Mouse (Mus musculus) forebrain, embryonic 10.5 days (tissue): ENCODE results near the gene Gm49384. TPM values are rescaled to one million over a fixed set of nuclear protein-coding genes. Genes with fewer than 3 reads are reported as not detected.

Experiments used
- DNase-seq: peaks from one replicate; pipeline ENCODE4 v3.0.0-alpha.2; 2017; ENCODE audit warnings: low spot score; ENCODE audit errors: extremely low spot score
- H3K27ac ChIP-seq: fragments of 300-500 bp; sonication (generic); 2 replicates; pipeline ENCODE4 v1.5.1; 2016; ENCODE audit warnings: mild to moderate bottlenecking
- H3K27me3 ChIP-seq: fragments of 300-500 bp; sonication (generic); 2 replicates; pipeline ENCODE4 v1.6.1; 2016; ENCODE audit warnings: mild to moderate bottlenecking; ENCODE audit not compliant: poor library complexity, severe bottlenecking
- H3K36me3 ChIP-seq: fragments of 300-500 bp; sonication (generic); replicated peaks from 2 replicates; pipeline ENCODE4 v1.6.1; 2016; ENCODE audit warnings: mild to moderate bottlenecking, moderate library complexity
- H3K4me1 ChIP-seq: fragments of 300-500 bp; sonication (generic); 2 replicates; pipeline ENCODE4 v1.6.1; 2016
- H3K4me3 ChIP-seq: fragments of 300-500 bp; sonication (generic); 2 replicates; pipeline ENCODE4 v1.5.1; 2016; ENCODE audit warnings: mild to moderate bottlenecking, moderate library complexity
- H3K9me3 ChIP-seq: fragments of 300-500 bp; sonication (generic); 2 replicates; pipeline ENCODE4 v1.6.1; 2016; ENCODE audit warnings: mild to moderate bottlenecking, moderate library complexity
- WGBS: fragments of 180-500 bp; shearing (Covaris S2); methylation state at CpG from one replicate; pipeline ENCODE4 v1.1.7; 2016; 5-methylcytosine and 5-hydroxymethylcytosine counted together
- microRNA-seq: library from miRNA; unstranded; fragments of <30 nt; microRNA quantifications from one replicate; pipeline ENCODE4, GENCODE M21; 2017
- polyA plus RNA-seq: library from polyadenylated mRNA; unstranded; fragments of >200 nt; fragmentation: Nextera tagmentation; extraction: Ambion mirVana; gene quantifications from 2 replicates; pipeline ENCODE4 v1.2.1, GENCODE M21; 2016

Gene Gm49384
- polyA plus RNA-seq, 1 experiment from 2014 or later = 51.8 TPM

GRCm38 (mm10) chr12:69157107-69157506 is 47.0 kb downstream of the Gm49384 start:
- no peaks in the 10 kb centered on the region for H3K9me3 ChIP-seq
- WGBS = 92% methylated on average over 2 of the region's 2 CpGs
- no peaks in the 10 kb centered on the region for H3K27me3 ChIP-seq
- H3K4me3 ChIP-seq = peak overlapping the region; percentile 84; the same call in 1 of the 2 replicates
- H3K27ac ChIP-seq = no peak overlapping the region
- peaks cover 9% of the 10 kb centered on the region for H3K4me1 ChIP-seq
- no peak for DNase-seq
- peaks cover 32% of the 10 kb centered on the region for H3K36me3 ChIP-seq

DNA sequence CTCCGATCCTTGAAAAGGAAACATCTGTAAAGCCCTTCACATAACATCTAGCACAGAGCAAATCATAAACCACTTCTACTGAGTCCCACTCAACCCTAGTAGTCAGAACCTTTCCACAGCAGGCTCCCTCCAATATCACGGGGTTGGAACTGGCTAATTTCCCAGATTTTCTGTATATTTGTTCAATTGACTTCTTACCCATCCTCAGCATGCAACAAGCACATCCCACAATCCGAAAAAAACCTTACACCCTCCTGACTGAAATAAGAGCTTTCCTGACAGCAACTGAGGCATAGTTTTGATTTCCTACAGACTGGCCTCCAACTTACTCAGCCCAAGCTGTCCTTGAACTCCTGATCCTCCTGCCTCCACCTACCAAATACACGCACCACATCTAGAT is 47.6 kb downstream of the Gm49384 start:
- Histone ChIP-seq H3K9me3 (no peaks in the 10 kb centered on the region), H3K36me3 (peaks cover 32% of the 10 kb centered on the region), H3K27ac (no peak overlapping the region), H3K4me3 (no peak overlapping the region), H3K4me1 (peaks cover 9% of the 10 kb centered on the region), H3K27me3 (no peaks in the 10 kb centered on the region)
- 84% methylated on average over 4 of the region's 4 CpGs for WGBS
- DNase-seq = no peak

DNA sequence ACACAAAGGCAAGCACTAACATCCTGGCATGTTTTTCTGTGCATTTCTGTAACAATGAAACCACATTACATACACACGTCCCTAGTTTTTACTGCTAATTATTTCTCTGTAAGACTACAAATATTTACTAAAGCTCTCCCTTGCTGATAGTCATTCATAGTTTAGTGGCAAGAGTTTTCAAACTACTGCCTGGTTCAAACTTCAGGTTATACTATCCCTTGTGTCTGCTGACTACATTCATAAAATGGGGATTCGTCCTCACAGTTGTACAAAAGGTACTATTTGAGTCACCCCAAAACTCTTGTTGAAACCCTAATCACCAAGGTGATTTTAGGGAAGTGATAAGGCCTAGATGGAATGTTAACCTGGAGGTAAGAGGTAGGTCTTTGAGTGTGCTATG is 48.1 kb downstream of the Gm49384 start:
- H3K27me3 ChIP-seq = no peaks in the 10 kb centered on the region

GRCm38 (mm10) chr12:69150049-69150448 is 54.0 kb downstream of the Gm49384 start:
- no peaks in the 10 kb centered on the region for H3K27me3 ChIP-seq
- 91% methylated on average over 13 of the region's 13 CpGs for WGBS

More for the DNA sequence above, 48.1 kb downstream of the Gm49384 start:
- Histone ChIP-seq H3K4me3 (no peak overlapping the region), H3K36me3 (peaks cover 32% of the 10 kb centered on the region), H3K9me3 (no peaks in the 10 kb centered on the region), H3K27ac (no peak overlapping the region), H3K4me1 (peaks cover 9% of the 10 kb centered on the region)
- WGBS = 92% methylated on average over 2 of the region's 2 CpGs
- no peak for DNase-seq

GRCm38 (mm10) chr12:69147166-69147735 is 56.8 kb downstream of the Gm49384 start:
- no peak overlapping the region for H3K27ac ChIP-seq
- 90% methylated on average over 5 of the region's 5 CpGs for WGBS
- no peak for DNase-seq

More at GRCm38 (mm10) chr12:69150049-69150448, 54.0 kb downstream of the Gm49384 start:
- Histone ChIP-seq H3K4me3 (no peak overlapping the region), H3K36me3 (0 out of 2 replicates have a peak, but pooled peaks cover 3% of the 10 kb centered on the region), H3K27ac (no peak overlapping the region), H3K9me3 (no peaks in the 10 kb centered on the region), H3K4me1 (no peaks in the 10 kb centered on the region)
- no peak for DNase-seq

DNA sequence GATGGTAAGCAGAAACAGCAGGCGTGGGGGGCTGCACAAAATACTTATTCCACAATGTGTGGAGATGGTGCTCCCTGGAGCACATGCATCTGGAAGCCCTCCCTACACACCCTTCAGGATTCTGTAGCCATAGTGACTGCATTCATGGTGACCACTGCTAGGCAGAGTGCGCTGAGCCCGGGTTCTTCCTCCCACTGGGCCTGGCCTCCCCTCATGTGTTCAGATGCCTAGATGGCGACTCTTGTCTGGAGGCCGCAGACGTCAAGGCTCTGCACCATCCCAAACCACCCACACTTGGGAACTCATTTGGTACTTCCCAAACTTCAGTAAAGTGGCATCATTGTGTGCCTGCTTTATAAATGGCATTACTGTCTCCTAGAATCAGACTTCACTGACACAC is 60.6 kb downstream of the Gm49384 start:
- Histone ChIP-seq H3K36me3 (no peaks in the 10 kb centered on the region), H3K27me3 (no peaks in the 10 kb centered on the region), H3K4me1 (no peaks in the 10 kb centered on the region), H3K27ac (no peak overlapping the region), H3K9me3 (no peaks in the 10 kb centered on the region), H3K4me3 (no peak overlapping the region)
- no peak for DNase-seq
- WGBS = 77% methylated on average over 6 of the region's 6 CpGs

More at GRCm38 (mm10) chr12:69147166-69147735, 56.8 kb downstream of the Gm49384 start:
- no peaks in the 10 kb centered on the region for H3K27me3 ChIP-seq
- H3K4me3 ChIP-seq = no peak overlapping the region
- no peaks in the 10 kb centered on the region for H3K9me3 ChIP-seq
- no peaks in the 10 kb centered on the region for H3K36me3 ChIP-seq
- no peaks in the 10 kb centered on the region for H3K4me1 ChIP-seq

DNA sequence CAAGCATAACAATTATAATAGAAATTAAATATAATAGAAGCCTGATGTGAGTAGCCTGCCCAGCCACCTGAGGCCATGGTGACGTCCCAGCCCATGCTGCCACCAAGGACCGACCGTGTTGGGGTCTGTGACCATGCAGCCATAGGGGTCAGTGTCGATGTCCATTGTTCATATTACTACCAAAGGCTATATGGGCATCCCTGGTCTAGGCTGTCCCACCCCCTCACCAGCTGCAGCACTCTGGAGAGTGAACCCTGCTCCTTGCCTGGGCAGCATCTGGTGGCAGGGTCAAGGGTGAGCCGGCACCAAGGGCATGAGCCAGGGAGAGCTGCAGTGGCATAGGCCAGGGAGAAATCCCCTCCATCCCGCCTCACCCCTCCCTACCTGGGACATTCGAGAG is 64.2 kb downstream of the Gm49384 start:
- 88% methylated on average over 7 of the region's 7 CpGs for WGBS
- Histone ChIP-seq H3K9me3 (no peaks in the 10 kb centered on the region), H3K36me3 (no peaks in the 10 kb centered on the region)

More for the DNA sequence above, 64.2 kb downstream of the Gm49384 start:
- H3K27me3 ChIP-seq = no peaks in the 10 kb centered on the region
- no peak overlapping the region for H3K27ac ChIP-seq
- H3K4me3 ChIP-seq = no peak overlapping the region
- no peak for DNase-seq
- H3K4me1 ChIP-seq = no peaks in the 10 kb centered on the region

Small RNA genes within 50 kb of the gene (microRNA-seq; reads per million reads assigned to microRNA genes)
- not detected for gene Gm47287
- gene Gm47295 = 0.90 reads per million

Other genes with a start within 250 kb of the Gm49384 start
- gene Rps29, start 45.1 kb downstream of the Gm49384 start, polyA plus RNA-seq = 1,386 and 1,412 TPM in 2 replicates
- 37.1 and 41.2 TPM in 2 replicates for gene Lrr1, start 35.5 kb downstream of the Gm49384 start, polyA plus RNA-seq
- 567 and 576 TPM in 2 replicates for gene Rpl36al, start 20.2 kb downstream of the Gm49384 start, polyA plus RNA-seq
- gene Mgat2, start 20.1 kb downstream of the Gm49384 start, polyA plus RNA-seq = 28.3 and 30.9 TPM in 2 replicates
- 62.2 and 67.8 TPM in 2 replicates for gene Gm49383, start 7.2 kb downstream of the Gm49384 start, polyA plus RNA-seq
- gene Dnaaf2, start 5.8 kb downstream of the Gm49384 start, polyA plus RNA-seq = 16.3 and 19.0 TPM in 2 replicates
- 37.5 and 38.2 TPM in 2 replicates for gene Pole2, start 23.9 kb upstream of the Gm49384 start, polyA plus RNA-seq
- gene Klhdc1, start 36.9 kb upstream of the Gm49384 start, polyA plus RNA-seq = 2.6 and 3.3 TPM in 2 replicates
- 198 and 202 TPM in 2 replicates for gene Klhdc2, start 92.4 kb upstream of the Gm49384 start, polyA plus RNA-seq
- gene Nemf, start 152.9 kb upstream of the Gm49384 start, polyA plus RNA-seq = 95.2 and 97.8 TPM in 2 replicates
- gene Arf6, start 167.9 kb upstream of the Gm49384 start, polyA plus RNA-seq = 32.6 and 33.5 TPM in 2 replicates
- gene Gm9887, start 168.2 kb upstream of the Gm49384 start, polyA plus RNA-seq = 0.84 and 1.2 TPM in 2 replicates